Mouse (Mus musculus) cerebellum, postnatal 10 days (tissue): ENCODE results near the gene Styx.
"Not testable (repeated sequence)": the region's sequence is repeated elsewhere in the genome, so short reads cannot be mapped to it uniquely, and the experiment has no call there.

ENCODE experiments used
- DNase-seq, 2 experiments: peaks; one replicate each; pipeline ENCODE4 v3.0.0; 2021; ENCODE audit warnings: mixed read lengths in 2 of 2

Gene Styx

DNA sequence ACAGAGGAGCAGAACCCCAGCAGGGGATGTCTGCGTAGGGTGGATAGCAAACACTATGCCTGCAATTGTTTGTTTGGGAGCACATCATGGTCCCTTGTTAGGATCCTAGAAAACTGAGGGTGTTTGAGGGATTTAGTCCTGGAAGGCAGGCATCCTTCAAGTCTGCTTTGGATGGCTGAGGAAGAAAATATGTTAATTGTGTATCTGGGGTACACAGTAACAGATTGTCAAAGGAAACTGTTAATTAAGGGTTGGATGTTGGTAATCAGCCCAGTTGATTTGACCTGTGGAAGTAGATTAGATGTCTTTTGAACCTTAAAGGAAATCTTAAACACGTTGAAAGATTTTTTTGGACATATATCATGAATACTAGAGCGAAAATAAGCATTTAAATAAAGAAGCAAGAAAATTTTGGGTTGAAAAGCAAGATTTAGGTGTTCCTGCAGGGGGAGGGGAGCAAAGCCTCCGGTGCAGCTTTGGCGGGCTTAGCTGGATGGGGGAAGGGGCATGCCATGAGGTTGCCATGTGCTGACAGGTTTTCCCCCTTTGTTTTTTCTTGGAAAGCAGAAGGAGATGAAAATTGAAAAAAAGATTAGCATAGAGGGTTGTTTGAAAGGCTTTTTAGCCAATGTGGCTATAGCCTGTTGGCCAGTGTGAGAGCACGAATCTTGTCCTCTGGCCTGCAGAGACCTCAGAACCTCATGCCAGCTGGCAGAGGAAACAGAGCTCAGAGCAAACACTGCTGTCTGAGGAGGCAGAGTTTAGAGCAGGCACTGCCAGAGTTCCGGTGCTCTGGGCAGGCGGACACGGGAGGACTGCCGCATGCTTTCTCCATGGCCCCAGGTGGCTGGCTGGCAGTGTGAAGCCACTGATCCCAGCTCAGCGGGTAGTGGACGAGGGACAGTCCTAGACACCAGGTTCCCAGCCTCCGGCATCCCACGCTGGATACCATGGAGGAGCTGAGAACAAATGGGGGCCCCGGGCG is 13.6 kb downstream of the Styx start:
- DNase-seq = peak; percentile 87 to 89

DNA sequence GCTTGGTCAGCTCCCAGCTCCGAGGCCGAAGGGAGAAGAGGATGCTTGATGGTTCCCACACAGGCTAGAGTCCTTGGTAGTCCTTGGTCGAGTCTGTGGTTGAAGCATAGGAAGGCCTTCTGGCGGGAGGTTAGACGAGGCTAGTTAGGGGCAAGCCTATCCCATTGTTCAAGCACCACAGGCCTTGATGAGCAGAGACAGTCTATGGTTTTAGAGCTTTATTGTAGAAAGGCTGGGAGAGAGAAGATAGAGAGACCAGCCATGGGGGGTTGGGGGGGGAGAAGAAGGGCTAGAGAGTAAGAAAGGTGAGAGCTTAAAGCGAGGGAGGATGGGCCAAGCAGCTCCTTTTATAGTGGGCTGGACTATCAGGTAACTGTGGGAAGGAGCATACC is 14.3 kb downstream of the Styx start:
- no peak for DNase-seq

DNA sequence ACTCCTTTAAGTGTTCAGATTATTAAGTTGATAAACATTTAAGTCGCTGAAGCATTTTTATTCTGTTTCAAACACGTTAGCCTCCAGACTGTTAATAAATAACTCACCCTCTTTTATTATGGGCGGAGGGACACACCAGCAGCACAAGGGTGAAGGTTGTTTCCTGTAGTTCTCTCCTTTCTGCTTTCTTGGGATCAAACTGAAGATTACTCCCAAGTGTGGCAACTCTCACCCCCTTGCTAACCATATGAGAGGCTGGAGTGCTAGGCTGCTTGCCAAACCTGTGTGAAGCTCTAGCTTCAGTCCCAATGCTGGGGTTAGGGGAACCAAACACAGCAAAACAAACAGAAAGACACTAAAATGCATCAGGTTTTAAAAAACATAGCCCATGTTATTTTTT is 27.9 kb downstream of the Styx start:
- no peak for DNase-seq

GRCm38 (mm10) chr14:45380756-45381155 is 29.9 kb downstream of the Styx start:
- no peak for DNase-seq

GRCm38 (mm10) chr14:45382912-45383311 is 32.0 kb downstream of the Styx start:
- DNase-seq = no peak

GRCm38 (mm10) chr14:45385596-45385995 is 34.7 kb downstream of the Styx start:
- DNase-seq = no peak

GRCm38 (mm10) chr14:45387480-45387879 is 36.6 kb downstream of the Styx start:
- no peak for DNase-seq

- peak; percentile 98 to 99 for DNase-seq
These were observed 37.7 kb downstream of the Styx start for GRCm38 (mm10) chr14:45388345-45389181.

GRCm38 (mm10) chr14:45389194-45389593 is 38.3 kb downstream of the Styx start:
- no peak for DNase-seq

- no peak for DNase-seq
These were observed 48.9 kb downstream of the Styx start for GRCm38 (mm10) chr14:45399836-45400235.

DNA sequence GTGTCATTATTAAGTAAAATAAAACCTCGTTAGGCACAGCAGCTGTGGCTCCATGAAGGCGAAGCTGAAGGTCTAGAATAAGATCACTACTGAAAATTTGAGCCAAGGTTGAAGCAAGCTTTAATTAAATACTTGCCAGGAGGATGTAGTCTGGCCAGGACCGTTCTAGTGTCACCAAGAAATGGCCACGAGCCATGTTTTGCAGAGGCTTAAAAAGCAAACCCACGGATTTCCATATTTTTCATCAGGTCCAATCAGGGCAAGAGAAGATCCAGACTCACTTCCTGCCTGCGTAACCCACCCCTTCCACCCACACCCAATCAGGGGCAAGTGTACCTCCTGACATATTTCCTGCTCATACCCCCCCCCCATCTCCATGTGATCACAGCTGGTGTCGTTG is 52.8 kb downstream of the Styx start:
- DNase-seq = no peak

- not testable (repeated sequence) for DNase-seq
These were observed 53.9 kb downstream of the Styx start, which contains the start of gene Gnpnat1 for GRCm38 (mm10) chr14:45404813-45405212. Gene Gnpnat1, minus strand, starts transcription at chr14:45404913.

DNA sequence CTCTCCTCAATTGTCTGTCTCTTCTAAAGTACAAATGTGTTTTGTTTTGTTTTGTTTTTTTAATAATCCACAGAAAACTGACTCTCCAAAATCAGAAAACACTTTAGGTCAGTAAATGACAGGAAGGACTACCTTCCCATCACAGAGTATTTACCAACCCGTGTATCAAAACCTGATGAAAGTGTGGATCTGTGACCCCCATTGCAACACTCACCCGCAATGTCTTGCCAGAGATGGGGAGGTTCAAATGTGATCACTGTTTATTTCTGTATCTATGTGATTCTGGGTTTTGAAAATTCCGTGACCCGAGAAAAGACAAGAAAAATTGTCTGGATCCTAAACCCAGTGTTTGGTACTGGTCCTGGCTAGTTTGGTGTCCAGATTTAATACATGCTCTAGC is 65.4 kb downstream of the Styx start:
- no peak for DNase-seq

GRCm38 (mm10) chr14:45418553-45418952 is 67.7 kb downstream of the Styx start:
- DNase-seq = no peak

GRCm38 (mm10) chr14:45419323-45419722 is 68.4 kb downstream of the Styx start:
- no peak for DNase-seq

- peak; percentile 7 to 23 for DNase-seq
These were observed 71.5 kb downstream of the Styx start for GRCm38 (mm10) chr14:45422371-45422770.

DNA sequence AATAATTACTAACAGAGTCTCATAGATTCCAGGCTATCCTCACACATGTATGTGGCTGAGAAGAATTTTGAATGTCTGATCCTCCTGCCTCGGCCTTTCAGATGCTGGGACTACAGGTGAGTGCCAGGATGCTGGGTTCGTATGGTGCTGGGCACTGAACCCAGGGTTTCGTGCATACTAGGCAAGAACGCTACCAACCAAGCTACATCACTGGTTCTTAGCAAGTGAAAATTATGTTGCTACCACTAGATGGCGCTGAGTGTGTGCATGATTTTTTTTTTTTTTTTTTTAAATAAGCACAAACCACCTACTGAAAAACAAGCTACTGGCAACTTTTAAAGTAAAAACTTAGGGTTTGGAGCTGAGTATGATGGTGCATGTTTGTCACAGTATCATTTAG is 72.3 kb downstream of the Styx start:
- peak; percentile 65 to 84 for DNase-seq

GRCm38 (mm10) chr14:45430066-45430842 is 79.4 kb downstream of the Styx start:
- no peak for DNase-seq

DNA sequence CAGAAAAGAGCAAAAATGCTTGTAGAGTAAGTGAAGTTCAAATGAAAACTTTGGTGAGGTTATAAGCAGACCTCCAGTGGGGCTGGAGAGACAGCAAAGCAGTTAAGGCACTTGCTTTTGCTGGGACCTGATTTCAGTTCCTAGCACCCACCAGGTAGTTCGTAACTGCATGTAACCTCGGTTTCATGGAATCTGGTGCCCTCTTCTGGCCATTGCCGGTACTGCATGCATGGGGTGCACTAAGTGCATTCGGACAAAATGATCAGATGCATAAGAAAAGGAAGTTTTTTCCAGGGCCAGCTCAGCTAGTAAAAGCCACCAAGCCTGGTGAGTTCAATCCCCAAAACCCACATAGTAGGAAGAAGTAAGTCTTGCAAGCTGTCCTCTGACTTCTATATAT is 81.1 kb downstream of the Styx start:
- DNase-seq = peak in 1 of 2 experiments; percentile 41

DNA sequence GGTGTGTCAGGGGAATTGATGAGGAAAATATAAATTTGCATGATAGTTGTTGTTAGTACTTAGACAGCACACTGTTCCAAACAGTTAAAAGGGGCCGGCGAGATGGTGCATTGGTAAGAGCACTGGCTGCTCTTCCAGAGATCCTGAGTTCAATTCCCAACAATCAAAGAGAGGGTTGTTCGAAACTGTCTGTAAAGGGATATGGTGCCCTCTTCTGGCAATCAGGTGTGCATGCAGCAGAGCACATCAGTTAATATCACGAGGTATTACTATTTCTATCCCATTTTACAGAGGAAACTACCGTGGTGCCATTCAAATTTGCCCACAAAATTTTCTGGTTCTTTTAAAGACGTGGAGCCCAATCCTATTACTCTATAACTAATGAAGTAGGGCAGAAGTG is 83.3 kb downstream of the Styx start:
- no peak for DNase-seq

DNA sequence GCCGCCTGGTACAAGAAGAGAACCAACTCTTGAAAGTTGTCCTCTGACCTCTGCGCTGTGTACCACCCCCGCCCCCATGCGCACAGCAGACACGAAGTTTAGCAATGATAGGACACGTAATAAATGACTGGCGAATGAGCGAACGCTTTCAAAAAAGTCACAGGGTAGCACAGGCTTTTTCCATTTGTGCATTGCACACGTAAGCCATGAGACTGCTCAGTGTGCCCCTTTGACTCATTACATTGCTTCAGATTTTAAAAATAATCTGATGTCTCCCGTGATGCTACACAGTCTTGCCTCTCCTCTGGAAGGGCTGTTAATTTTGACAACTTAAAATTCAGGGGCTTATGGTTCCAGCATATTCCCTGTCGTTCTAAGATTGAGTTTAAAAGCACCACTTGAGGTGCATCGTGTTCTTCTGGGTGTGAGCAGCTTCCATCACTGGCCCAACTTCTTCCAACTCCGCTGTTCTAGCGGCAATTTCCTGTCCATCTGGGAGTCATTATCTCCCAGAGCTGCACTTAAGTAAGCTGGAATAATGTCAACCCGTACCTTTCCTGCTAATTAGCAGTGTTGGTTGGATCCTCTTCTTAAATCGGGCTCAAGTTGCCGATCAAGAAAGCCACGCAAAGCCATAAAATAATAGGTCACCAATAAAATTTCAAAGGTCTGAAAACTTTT is 87.5 kb downstream of the Styx start:
- no peak for DNase-seq

- no peak for DNase-seq
These were observed 88.0 kb downstream of the Styx start for GRCm38 (mm10) chr14:45438931-45439275.
